Mouse (Mus musculus): Measurements from ENCODE around the gene Prl3b1. TPM values are rescaled to one million over a fixed set of nuclear protein-coding genes. Genes with fewer than 3 reads are reported as not detected.

Prl3b1 gene
- not detected in 2 replicates for polyA plus RNA-seq (2015; fragmentation: Nextera tagmentation; extraction: Ambion mirVana)

GRCm38 (mm10) chr13:27241547-27241946 is at the start of gene Prl3b1:
Prl3b1 (plus strand) TSS chr13:27241847.
- no peaks in the 10 kb centered on the region for H3K4me1 ChIP-seq (replicated peaks)
- H3K4me3 ChIP-seq (replicated peaks): no peak within 1 kb of the TSS
- H3K27ac ChIP-seq (replicated peaks): no peak within 1 kb of the TSS
- no peak for ATAC-seq (ENCODE audit: insufficient read depth)
- 70% methylated on average over 1 of the region's 1 CpGs for WGBS (ENCODE audit: insufficient replicate concordance)
- no peaks in the 10 kb centered on the region for H3K9me3 ChIP-seq (replicated peaks)
- no peaks in the 10 kb centered on the region for H3K36me3 ChIP-seq (replicated peaks)
- no peaks in the 10 kb centered on the region for H3K27me3 ChIP-seq
- H3K4me2 ChIP-seq: no peak within 1 kb of the TSS
- no peak within 1 kb of the TSS for H3K9ac ChIP-seq

GRCm38 (mm10) chr13:27196359-27196758 is 45.3 kb upstream of the Prl3b1 start, which contains the start of gene Prl3c1:
Prl3c1 (plus strand) TSS chr13:27196659.
- 63% methylated on average over 1 of the region's 1 CpGs for WGBS (ENCODE audit: insufficient replicate concordance)
- Histone ChIP-seq H3K4me1 (replicated peaks) (no peaks in the 10 kb centered on the region), H3K27me3 (no peaks in the 10 kb centered on the region), H3K36me3 (replicated peaks) (no peaks in the 10 kb centered on the region), H3K4me2 (no peak within 1 kb of the TSS), H3K4me3 (replicated peaks) (no peak within 1 kb of the TSS), H3K9ac (no peak within 1 kb of the TSS), H3K9me3 (replicated peaks) (no peaks in the 10 kb centered on the region), H3K27ac (replicated peaks) (no peak within 1 kb of the TSS)
- no peak for ATAC-seq (ENCODE audit: insufficient read depth)

- no peak within 1 kb of the TSS for H3K9ac ChIP-seq
- H3K36me3 ChIP-seq (replicated peaks): no peaks in the 10 kb centered on the region
- H3K4me1 ChIP-seq (replicated peaks): no peaks in the 10 kb centered on the region
- H3K9me3 ChIP-seq (replicated peaks): no peaks in the 10 kb centered on the region
- H3K27ac ChIP-seq (replicated peaks): no peak within 1 kb of the TSS
- no peaks in the 10 kb centered on the region for H3K27me3 ChIP-seq
- ATAC-seq (ENCODE audit: insufficient read depth): no peak
- no peak within 1 kb of the TSS for H3K4me2 ChIP-seq
- 58% methylated on average over 4 of the region's 4 CpGs for WGBS (ENCODE audit: insufficient replicate concordance)
- no peak within 1 kb of the TSS for H3K4me3 ChIP-seq (replicated peaks)
Observed at GRCm38 (mm10) chr13:27259136-27259535, 17.5 kb downstream of the Prl3b1 start, which contains the start of gene Prl3a1. Prl3a1 (plus strand) TSS chr13:27259436.

Other genes starting within 250 kb of the Prl3b1 start
- not detected in 2 replicates for gene Prl, start 184.3 kb upstream of the Prl3b1 start, polyA plus RNA-seq (2015; fragmentation: Nextera tagmentation; extraction: Ambion mirVana)
- gene Prl3d1, start 147.7 kb upstream of the Prl3b1 start, polyA plus RNA-seq (2015; fragmentation: Nextera tagmentation; extraction: Ambion mirVana): not detected in 2 replicates
- not detected in 2 replicates for gene Prl3d2, start 120.1 kb upstream of the Prl3b1 start, polyA plus RNA-seq (2015; fragmentation: Nextera tagmentation; extraction: Ambion mirVana)
- not detected in 2 replicates for gene Prl3d3, start 85.1 kb upstream of the Prl3b1 start, polyA plus RNA-seq (2015; fragmentation: Nextera tagmentation; extraction: Ambion mirVana)
- gene Prl3c1, start 45.2 kb upstream of the Prl3b1 start, polyA plus RNA-seq (2015; fragmentation: Nextera tagmentation; extraction: Ambion mirVana): not detected in 2 replicates
- not detected in 2 replicates for gene Prl3a1, start 17.6 kb downstream of the Prl3b1 start, polyA plus RNA-seq (2015; fragmentation: Nextera tagmentation; extraction: Ambion mirVana)
- gene Prl6a1, start 70.8 kb downstream of the Prl3b1 start, polyA plus RNA-seq (2015; fragmentation: Nextera tagmentation; extraction: Ambion mirVana): not detected in 2 replicates
- gene Prl8a2, start 103.8 kb downstream of the Prl3b1 start, polyA plus RNA-seq (2015; fragmentation: Nextera tagmentation; extraction: Ambion mirVana): not detected in 2 replicates
- gene Prl2b1, start 149.0 kb downstream of the Prl3b1 start, polyA plus RNA-seq (2015; fragmentation: Nextera tagmentation; extraction: Ambion mirVana): not detected in 2 replicates
- gene Prl8a6, start 196.8 kb downstream of the Prl3b1 start, polyA plus RNA-seq (2015; fragmentation: Nextera tagmentation; extraction: Ambion mirVana): not detected in 2 replicates